Mouse (Mus musculus): ENCODE results near the gene Aph1a.

- TF ChIP-seq EP300 (IDR thresholded peaks at IDR 0.05; ENCODE audit: insufficient read depth, low read depth, low read length), result no peak
- TF ChIP-seq CTCF (IDR thresholded peaks at IDR 0.05; ENCODE audit: low read depth, low read length), result no peak
- TF ChIP-seq POLR2A (IDR thresholded peaks at IDR 0.05; ENCODE audit: insufficient read depth, low read length), result no peak
Observed at GRCm38 (mm10) chr3:95903753-95904502, 10.2 kb downstream of the Aph1a start.
